Mouse (Mus musculus) spleen, adult 2 months (tissue): ENCODE measurements around the gene Ankrd23.

Source experiments
- CTCF ChIP-seq: fragments of 200-500 bp; IDR thresholded peaks from 2 replicates; pipeline ENCODE4 v1.5.1; 2011; ENCODE audit warnings: mild to moderate bottlenecking, inconsistent platforms; ENCODE audit not compliant: insufficient read depth, insufficient read length, insufficient replicate concordance; ENCODE audit errors: extremely low read depth
- POLR2A ChIP-seq: fragments of 200-500 bp; IDR thresholded peaks from 2 replicates; pipeline ENCODE4 v1.6.1; 2011; ENCODE audit warnings: low read depth, low read length, inconsistent platforms

DNA sequence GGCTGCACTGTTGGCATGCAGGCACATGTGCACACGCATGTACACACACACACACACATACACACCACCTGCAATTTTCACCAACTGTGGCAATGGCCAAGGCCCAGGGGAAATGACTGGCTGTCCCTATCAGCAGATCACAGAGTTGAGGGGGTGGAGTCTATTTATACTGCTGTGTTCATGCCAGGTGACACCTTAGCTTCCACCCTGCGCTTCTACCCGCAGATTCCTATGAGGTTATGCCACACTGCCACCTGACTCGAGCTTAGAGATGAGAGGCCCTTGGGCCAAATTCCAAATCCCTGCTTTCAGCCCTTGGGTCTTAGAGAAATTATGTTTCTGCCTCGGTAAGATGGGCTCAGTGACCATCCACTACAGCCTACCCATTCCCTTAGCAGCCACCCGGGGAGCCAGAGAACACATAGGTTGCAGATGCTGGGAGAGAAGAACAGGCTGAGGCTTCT, 2.1 kb downstream of the Ankrd23 start:
- TF ChIP-seq CTCF = no peak
- no peak for TF ChIP-seq POLR2A
